Comparison of ENCODE assay signal across 8 mouse cellular contexts in genomic region chr1:151192075-151192474, GRCm38 (mm10). TPM values are rescaled to one million over a fixed set of nuclear protein-coding genes. Genes with fewer than 3 reads are reported as not detected.
"Had no signal": no experiment of that assay in that cellular context is flagged by ENCODE, and none has a peak within 500 bp of the region (broad histone marks: within the 10 kb centered on the region; RNA-seq: fewer than 3 reads in every experiment).

TSS of gene Gm8947 (plus strand) at chr1:151192376.

RNA-seq across cellular contexts. Expression of gene Gm8947, which starts in this region (rescaled TPM):
- polyA plus RNA-seq: lung, embryonic 16.5 days; midbrain, embryonic 12.5 days; midbrain, embryonic 14.5 days; midbrain, embryonic 16.5 days; neural tube, embryonic 13.5 days; neural tube, embryonic 15.5 days; stomach, embryonic 14.5 days; thymus, postnatal 0 days had no signal
